Mouse (Mus musculus): ENCODE results near the gene Sh3bp5. TPM values are rescaled to one million over a fixed set of nuclear protein-coding genes. Genes with fewer than 3 reads are reported as not detected.

Gene Sh3bp5
- polyA plus RNA-seq, 2 experiments = 22.2 to 49.1 TPM

- peaks cover 16% of the 10 kb centered on the region for H3K4me1 ChIP-seq (ENCODE audit: control insufficient read depth, insufficient read depth, low read length)
- H3K4me3 ChIP-seq (replicated peaks; ENCODE audit: low read length) = no peak overlapping the region
- H3K9me3 ChIP-seq (ENCODE audit: control insufficient read depth, low read length) = no peaks in the 10 kb centered on the region
- no peaks in the 10 kb centered on the region for H3K27me3 ChIP-seq (ENCODE audit: control insufficient read depth, insufficient read depth, low read length)
- TF ChIP-seq POLR2A (IDR thresholded peaks at IDR 0.05; ENCODE audit: borderline replicate concordance, extremely low read depth, insufficient read depth, insufficient read length) = no peak
- WGBS = 78% methylated on average over 9 of the region's 9 CpGs
- peaks cover 31% of the 10 kb centered on the region for H3K36me3 ChIP-seq (ENCODE audit: control insufficient read depth, insufficient read depth, low read length)
- DNase-seq (ENCODE audit: low spot score) = no peak
- no peak overlapping the region for H3K27ac ChIP-seq (replicated peaks; ENCODE audit: low read depth, low read length)
- no peak overlapping the region for H3K4me2 ChIP-seq (replicated peaks; ENCODE audit: low read depth, low read length, severe bottlenecking)
- ATAC-seq (ENCODE audit: low FRiP score, low read depth) = no peak
- H3K9ac ChIP-seq (ENCODE audit: low read depth, low read length, severe bottlenecking) = no peak overlapping the region
Measured at GRCm38 (mm10) chr14:31410123-31410724, 25.7 kb downstream of the Sh3bp5 start.

- no peak overlapping the region for H3K4me3 ChIP-seq (replicated peaks; ENCODE audit: low read length)
- H3K4me1 ChIP-seq (ENCODE audit: control insufficient read depth, insufficient read depth, low read length) = peaks cover 11% of the 10 kb centered on the region
- H3K9ac ChIP-seq (ENCODE audit: low read depth, low read length, severe bottlenecking) = no peak overlapping the region
- ATAC-seq (ENCODE audit: low FRiP score, low read depth) (no peak), DNase-seq (ENCODE audit: low spot score) (no peak)
- no peaks in the 10 kb centered on the region for H3K9me3 ChIP-seq (ENCODE audit: control insufficient read depth, low read length)
- no peak overlapping the region for H3K4me2 ChIP-seq (replicated peaks; ENCODE audit: low read depth, low read length, severe bottlenecking)
- 62% methylated on average over 8 of the region's 8 CpGs for WGBS
- peaks cover 31% of the 10 kb centered on the region for H3K36me3 ChIP-seq (ENCODE audit: control insufficient read depth, insufficient read depth, low read length)
- no peak overlapping the region for H3K27ac ChIP-seq (replicated peaks; ENCODE audit: low read depth, low read length)
- no peak for TF ChIP-seq POLR2A (IDR thresholded peaks at IDR 0.05; ENCODE audit: borderline replicate concordance, extremely low read depth, insufficient read depth, insufficient read length)
- no peaks in the 10 kb centered on the region for H3K27me3 ChIP-seq (ENCODE audit: control insufficient read depth, insufficient read depth, low read length)
Measured at GRCm38 (mm10) chr14:31408666-31409065, 27.2 kb downstream of the Sh3bp5 start.

GRCm38 (mm10) chr14:31407911-31408604 is 27.8 kb downstream of the Sh3bp5 start:
- no peak for ATAC-seq (ENCODE audit: low FRiP score, low read depth)
- DNase-seq (ENCODE audit: low spot score) = no peak
- Histone ChIP-seq H3K27me3 (ENCODE audit: control insufficient read depth, insufficient read depth, low read length) (no peaks in the 10 kb centered on the region), H3K4me3 (replicated peaks; ENCODE audit: low read length) (no peak overlapping the region), H3K27ac (replicated peaks; ENCODE audit: low read depth, low read length) (no peak overlapping the region), H3K9me3 (ENCODE audit: control insufficient read depth, low read length) (no peaks in the 10 kb centered on the region), H3K4me1 (ENCODE audit: control insufficient read depth, insufficient read depth, low read length) (peaks cover 11% of the 10 kb centered on the region), H3K4me2 (replicated peaks; ENCODE audit: low read depth, low read length, severe bottlenecking) (no peak overlapping the region), H3K36me3 (ENCODE audit: control insufficient read depth, insufficient read depth, low read length) (peaks cover 31% of the 10 kb centered on the region), H3K9ac (ENCODE audit: low read depth, low read length, severe bottlenecking) (no peak overlapping the region)
- WGBS = 70% methylated on average over 6 of the region's 6 CpGs
- TF ChIP-seq POLR2A (IDR thresholded peaks at IDR 0.05; ENCODE audit: borderline replicate concordance, extremely low read depth, insufficient read depth, insufficient read length) = no peak

GRCm38 (mm10) chr14:31407208-31407607 is 28.7 kb downstream of the Sh3bp5 start:
- Histone ChIP-seq H3K27ac (replicated peaks; ENCODE audit: low read depth, low read length) (no peak overlapping the region), H3K9ac (ENCODE audit: low read depth, low read length, severe bottlenecking) (no peak overlapping the region), H3K4me1 (ENCODE audit: control insufficient read depth, insufficient read depth, low read length) (peaks cover 11% of the 10 kb centered on the region), H3K27me3 (ENCODE audit: control insufficient read depth, insufficient read depth, low read length) (no peaks in the 10 kb centered on the region), H3K36me3 (ENCODE audit: control insufficient read depth, insufficient read depth, low read length) (peaks cover 31% of the 10 kb centered on the region), H3K9me3 (ENCODE audit: control insufficient read depth, low read length) (no peaks in the 10 kb centered on the region), H3K4me2 (replicated peaks; ENCODE audit: low read depth, low read length, severe bottlenecking) (no peak overlapping the region), H3K4me3 (replicated peaks; ENCODE audit: low read length) (no peak overlapping the region)
- no peak for TF ChIP-seq POLR2A (IDR thresholded peaks at IDR 0.05; ENCODE audit: borderline replicate concordance, extremely low read depth, insufficient read depth, insufficient read length)
- no peak for ATAC-seq (ENCODE audit: low FRiP score, low read depth)
- DNase-seq (ENCODE audit: low spot score) = no peak
- 66% methylated on average over 14 of the region's 15 CpGs for WGBS

GRCm38 (mm10) chr14:31406154-31406810 is 29.6 kb downstream of the Sh3bp5 start:
- no peak for ATAC-seq (ENCODE audit: low FRiP score, low read depth)
- H3K36me3 ChIP-seq (ENCODE audit: control insufficient read depth, insufficient read depth, low read length) = peaks cover 31% of the 10 kb centered on the region

More at GRCm38 (mm10) chr14:31406154-31406810, 29.6 kb downstream of the Sh3bp5 start:
- Histone ChIP-seq H3K4me1 (ENCODE audit: control insufficient read depth, insufficient read depth, low read length) (peaks cover 11% of the 10 kb centered on the region), H3K27me3 (ENCODE audit: control insufficient read depth, insufficient read depth, low read length) (no peaks in the 10 kb centered on the region), H3K27ac (replicated peaks; ENCODE audit: low read depth, low read length) (no peak overlapping the region), H3K9ac (ENCODE audit: low read depth, low read length, severe bottlenecking) (no peak overlapping the region), H3K4me3 (replicated peaks; ENCODE audit: low read length) (no peak overlapping the region), H3K9me3 (ENCODE audit: control insufficient read depth, low read length) (no peaks in the 10 kb centered on the region), H3K4me2 (replicated peaks; ENCODE audit: low read depth, low read length, severe bottlenecking) (no peak overlapping the region)
- no peak for TF ChIP-seq POLR2A (IDR thresholded peaks at IDR 0.05; ENCODE audit: borderline replicate concordance, extremely low read depth, insufficient read depth, insufficient read length)
- no peak for DNase-seq (ENCODE audit: low spot score)
- WGBS = 83% methylated on average over 12 of the region's 12 CpGs
